Mouse (Mus musculus) stomach, postnatal 0 days (tissue): ENCODE data around the gene Mapk8ip1. TPM values are rescaled to one million over a fixed set of nuclear protein-coding genes. Genes with fewer than 3 reads are reported as not detected.
A peak's percentile ranks its signal among the peaks of the same experiment; 100 is the strongest.

Source experiments
- ATAC-seq: fragments of 200-750 bp; cut with Nextera tagmentation; 2 replicates; pipeline ENCODE4 v1.8.0; 2017; ENCODE audit not compliant: low FRiP score, low TSS enrichment
- DNase-seq: peaks from one replicate; pipeline ENCODE4 v3.0.0-alpha.2; 2016; ENCODE audit warnings: low spot score
- H3K27ac ChIP-seq: fragments of 300-500 bp; sonication (generic); replicated peaks from 2 replicates; pipeline ENCODE4 v1.5.1; 2014; ENCODE audit warnings: mild to moderate bottlenecking, control low read depth
- H3K27me3 ChIP-seq: fragments of 300-500 bp; sonication (generic); 2 replicates; pipeline ENCODE4 v1.6.1; 2014; ENCODE audit warnings: low read length; ENCODE audit not compliant: control insufficient read depth, insufficient read depth
- H3K36me3 ChIP-seq: fragments of 300-500 bp; sonication (generic); 2 replicates; pipeline ENCODE4 v1.6.1; 2014; ENCODE audit warnings: low read length, mixed read lengths; ENCODE audit not compliant: control insufficient read depth, insufficient read depth
- H3K4me1 ChIP-seq: fragments of 300-500 bp; sonication (generic); replicated peaks from 2 replicates; pipeline ENCODE4 v1.6.1; 2014; ENCODE audit warnings: antibody characterized with exemption; ENCODE audit not compliant: control insufficient read depth, insufficient read depth
- H3K4me2 ChIP-seq: fragments of 300-500 bp; sonication (generic); replicated peaks from 2 replicates; pipeline ENCODE4 v1.6.1; 2014; ENCODE audit warnings: low read depth, mild to moderate bottlenecking, control low read depth, moderate library complexity
- H3K4me3 ChIP-seq: fragments of 300-500 bp; sonication (generic); 2 replicates; pipeline ENCODE4 v1.5.1; 2014; ENCODE audit warnings: low read depth, low read length, control low read depth
- H3K9ac ChIP-seq: fragments of 300-500 bp; sonication (generic); 2 replicates; pipeline ENCODE4 v1.6.1; 2014; ENCODE audit warnings: mild to moderate bottlenecking, low read length, control low read depth, mixed read lengths
- H3K9me3 ChIP-seq: fragments of 300-500 bp; sonication (generic); 2 replicates; pipeline ENCODE4 v1.6.1; 2016; ENCODE audit warnings: low read length; ENCODE audit not compliant: control insufficient read depth
- CTCF ChIP-seq: IDR thresholded peaks from 2 replicates; pipeline ENCODE4 v1.5.1; 2016; ENCODE audit warnings: antibody characterized with exemption, low read depth, mild to moderate bottlenecking, moderate library complexity
- EP300 ChIP-seq: optimal IDR thresholded peaks from 2 replicates; pipeline ENCODE3; 2016; ENCODE audit warnings: antibody characterized with exemption
- WGBS: fragments of 180-500 bp; shearing (Covaris S2); extraction: QIAGEN DNeasy Blood & Tissue Kit; methylation state at CpG from one replicate; pipeline ENCODE4 v1.1.7; 2014; 5-methylcytosine and 5-hydroxymethylcytosine counted together
- polyA plus RNA-seq: library from polyadenylated mRNA; unstranded; fragments of >200 nt; fragmentation: Nextera tagmentation; extraction: Ambion mirVana; gene quantifications from 2 replicates; pipeline ENCODE4 v1.2.1, GENCODE M21; 2015

Mapk8ip1 gene
- polyA plus RNA-seq, 1 experiment from 2014 or later = 10.3 TPM

DNA sequence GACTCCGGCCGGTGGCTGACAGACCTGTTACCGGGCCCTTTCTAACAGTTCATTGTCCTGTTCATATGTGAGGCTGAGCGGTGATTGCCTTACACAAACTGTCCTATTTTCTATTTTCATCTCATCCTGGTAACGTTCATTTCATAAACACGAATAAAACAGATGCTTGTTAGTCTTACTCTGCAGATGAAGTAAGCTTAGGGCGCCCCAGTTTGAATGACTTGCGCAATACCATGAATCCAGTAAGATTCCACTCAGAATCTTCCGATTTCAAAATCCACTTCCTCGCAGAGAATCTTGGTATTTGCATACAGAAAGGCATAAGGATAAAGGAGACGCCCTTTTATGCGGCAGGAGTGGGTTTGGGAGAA lies 33.3 kb upstream of the Mapk8ip1 start:
- Histone ChIP-seq H3K27ac (peak overlapping the region; percentile 82), H3K9ac (peak overlapping the region; percentile 57), H3K27me3 (no peaks in the 10 kb centered on the region), H3K9me3 (no peaks in the 10 kb centered on the region), H3K36me3 (no peaks in the 10 kb centered on the region), H3K4me2 (peak overlapping the region; percentile 80), H3K4me1 (peaks cover 23% of the 10 kb centered on the region), H3K4me3 (peak overlapping the region; percentile 90)
- DNase-seq (no peak), ATAC-seq (no peak)
- TF ChIP-seq EP300 (no peak), CTCF (no peak)
- WGBS = 4% methylated on average over 12 of the region's 12 CpGs

DNA sequence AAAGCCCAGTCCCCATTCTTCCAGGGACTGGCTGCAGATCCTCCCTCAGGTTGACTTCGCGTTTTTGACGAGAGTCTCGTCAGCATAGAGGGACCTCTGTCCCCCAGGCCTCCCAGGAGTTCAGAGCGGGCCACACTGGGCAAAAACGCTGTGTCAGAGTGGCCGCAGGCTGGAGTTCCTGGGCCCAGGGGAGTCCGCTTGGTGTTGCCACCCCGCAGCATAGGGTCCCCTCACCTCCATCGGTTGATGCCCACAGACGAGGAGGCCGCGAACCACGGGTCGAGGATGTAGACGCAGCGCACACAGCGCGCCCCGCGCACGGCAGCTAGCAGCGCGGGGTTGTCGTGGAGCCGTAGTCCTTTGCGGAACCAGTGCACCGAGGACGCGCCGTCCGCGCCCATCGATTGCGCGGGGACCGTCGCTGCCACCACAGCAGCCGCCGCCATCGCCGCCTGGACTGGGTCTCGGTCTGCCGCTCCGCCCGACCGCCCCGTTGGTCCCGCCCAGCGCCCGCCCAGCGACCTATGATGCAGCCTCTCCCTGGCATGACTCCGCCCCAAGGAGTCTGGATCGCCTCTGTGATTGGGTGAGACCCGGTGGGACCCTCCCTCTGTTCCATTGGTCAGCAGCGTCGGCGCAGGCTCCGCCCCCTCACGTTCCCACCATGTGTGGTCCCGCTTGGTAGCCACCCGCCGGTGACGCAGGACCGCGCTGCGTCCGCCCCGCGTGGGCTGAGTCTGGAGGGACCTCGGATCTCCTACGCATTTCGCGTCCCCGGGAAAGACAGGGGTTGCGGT lies 32.7 kb upstream of the Mapk8ip1 start, which contains the start of gene Cry2:
Gene Cry2, minus strand, starts transcription at position 466 of the 797 bp plus-strand sequence.
- WGBS = under 1% methylated on average over 76 of the region's 76 CpGs
- ATAC-seq (peak; percentile 95), DNase-seq (peak; percentile 100)
- no peak for TF ChIP-seq EP300
- TF ChIP-seq CTCF = no peak
- peaks cover 23% of the 10 kb centered on the region for H3K4me1 ChIP-seq
- H3K27ac ChIP-seq = peak within 1 kb of the TSS; percentile 93
- peak within 1 kb of the TSS; percentile 90 for H3K4me3 ChIP-seq
- H3K9me3 ChIP-seq = no peaks in the 10 kb centered on the region
- H3K4me2 ChIP-seq = peak within 1 kb of the TSS; percentile 80
- H3K27me3 ChIP-seq = no peaks in the 10 kb centered on the region
- H3K36me3 ChIP-seq = no peaks in the 10 kb centered on the region
- peak within 1 kb of the TSS; percentile 93 for H3K9ac ChIP-seq

DNA sequence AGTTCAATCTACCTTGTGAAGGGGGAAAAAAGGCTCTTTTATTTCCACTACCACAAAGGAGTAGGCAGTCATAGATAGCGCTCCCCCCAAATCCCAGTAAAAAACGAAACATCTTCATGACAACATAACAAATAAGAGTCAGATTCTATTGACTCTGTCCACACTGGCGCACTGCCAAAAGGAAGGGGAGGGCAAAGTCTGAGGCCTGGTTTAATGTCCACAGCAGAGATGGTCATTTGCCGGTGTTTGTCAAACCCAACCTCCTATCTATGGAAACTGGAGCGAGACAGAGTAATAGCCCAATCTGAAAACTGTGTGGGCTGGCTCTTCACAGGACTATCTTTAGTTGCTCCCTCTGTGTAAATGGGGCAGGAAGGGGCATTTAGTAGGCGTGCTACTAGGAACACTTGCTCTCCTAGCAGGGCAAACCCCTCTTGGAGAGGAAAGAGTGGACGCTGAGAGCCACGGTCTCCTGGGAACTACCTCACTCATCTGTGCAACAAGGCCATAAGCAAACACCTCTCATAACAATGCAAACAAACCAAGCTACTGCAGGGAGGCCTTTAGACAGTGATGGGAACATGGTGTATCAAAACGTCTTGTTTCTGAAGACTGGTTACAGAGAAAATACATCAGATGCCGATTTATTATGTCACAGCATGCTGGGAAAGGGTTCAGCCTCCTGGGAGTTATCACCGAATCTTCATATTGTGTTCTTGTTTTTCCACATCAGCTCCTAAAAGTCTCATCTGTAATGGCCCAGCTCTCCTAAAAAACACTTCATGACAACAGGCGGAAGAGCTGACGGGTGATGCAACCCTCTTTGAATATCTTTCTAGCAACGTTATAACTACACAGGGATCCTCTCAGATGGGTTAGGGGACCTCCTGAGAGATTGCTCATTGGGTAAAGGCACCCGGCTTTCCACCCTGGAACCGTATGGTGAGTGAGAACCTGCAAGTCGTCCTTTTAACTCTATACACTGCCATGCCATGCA lies 31.5 kb upstream of the Mapk8ip1 start:
- H3K9ac ChIP-seq = peak overlapping the region; percentile 93
- 23% methylated on average over 17 of the region's 17 CpGs for WGBS
- ATAC-seq (no peak), DNase-seq (peak; percentile 86)
- H3K36me3 ChIP-seq = no peaks in the 10 kb centered on the region
- no peaks in the 10 kb centered on the region for H3K27me3 ChIP-seq
- peaks cover 27% of the 10 kb centered on the region for H3K4me1 ChIP-seq
- no peak for TF ChIP-seq CTCF
- TF ChIP-seq EP300 = no peak
- H3K27ac ChIP-seq = peak overlapping the region; percentile 89
- H3K9me3 ChIP-seq = no peaks in the 10 kb centered on the region
- H3K4me3 ChIP-seq = peak overlapping the region; percentile 90
- H3K4me2 ChIP-seq = peak overlapping the region; percentile 80

- no peak for ATAC-seq
- H3K4me2 ChIP-seq = peak overlapping the region; percentile 80
- no peaks in the 10 kb centered on the region for H3K36me3 ChIP-seq
- no peak for DNase-seq
- H3K27ac ChIP-seq = peak overlapping the region; percentile 89
- no peaks in the 10 kb centered on the region for H3K9me3 ChIP-seq
- peak overlapping the region; percentile 48 for H3K9ac ChIP-seq
- TF ChIP-seq CTCF (no peak), EP300 (no peak)
- peak overlapping the region; percentile 90 for H3K4me3 ChIP-seq
- WGBS = 26% methylated on average over 11 of the region's 11 CpGs
- no peaks in the 10 kb centered on the region for H3K27me3 ChIP-seq
- H3K4me1 ChIP-seq = peaks cover 28% of the 10 kb centered on the region
Observed at GRCm38 (mm10) chr2:92431611-92432179, 30.6 kb upstream of the Mapk8ip1 start.

DNA sequence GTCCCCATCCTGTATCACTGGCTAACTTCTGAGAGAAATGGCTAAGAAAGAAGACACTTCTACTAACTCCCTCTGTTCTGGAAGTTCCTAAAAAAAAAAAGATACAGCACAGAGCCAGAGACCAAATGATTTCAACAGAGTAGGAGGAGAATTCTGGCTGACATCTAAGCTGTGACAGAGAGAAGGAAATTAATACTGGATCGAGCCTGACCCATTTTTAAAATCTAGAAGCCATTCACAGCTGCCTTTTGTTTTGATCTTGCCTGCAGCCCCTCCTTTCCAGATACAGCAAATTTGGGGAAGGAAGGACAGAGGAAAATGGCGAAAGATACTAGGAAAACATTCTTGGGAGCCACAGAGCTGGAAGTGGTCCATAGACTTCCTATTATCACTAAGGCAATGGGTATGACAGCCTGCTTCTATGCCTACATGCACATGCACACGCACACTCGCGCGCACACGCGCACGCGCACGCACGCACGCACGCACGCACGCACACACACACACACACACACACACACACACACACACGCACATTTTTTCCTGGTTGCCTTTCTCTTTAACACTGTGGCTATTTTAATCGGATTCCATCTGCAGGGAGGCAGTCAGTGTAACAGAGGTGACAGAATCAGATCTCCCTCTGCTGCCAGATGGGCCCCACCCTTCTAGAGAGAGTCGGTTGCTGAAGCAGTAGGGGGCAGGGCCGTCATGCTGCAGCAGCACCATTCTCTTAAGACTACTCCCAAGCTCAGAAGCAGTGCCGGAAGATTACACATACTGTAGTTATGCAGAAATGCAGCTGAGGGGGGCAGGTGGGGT lies 29.9 kb upstream of the Mapk8ip1 start:
- TF ChIP-seq CTCF (peak; percentile 55), EP300 (no peak)
- Histone ChIP-seq H3K9ac (peak overlapping the region; percentile 48), H3K4me1 (peaks cover 30% of the 10 kb centered on the region), H3K9me3 (no peaks in the 10 kb centered on the region), H3K36me3 (no peaks in the 10 kb centered on the region), H3K4me2 (peak overlapping the region; percentile 80), H3K27ac (peak overlapping the region; percentile 89), H3K27me3 (no peaks in the 10 kb centered on the region), H3K4me3 (peak overlapping the region; percentile 90)
- 48% methylated on average over 21 of the region's 21 CpGs for WGBS
- peak; percentile 54 for ATAC-seq
- peak; percentile 80 for DNase-seq
